Mouse (Mus musculus) midbrain, embryonic 13.5 days (tissue): ENCODE measurements around the gene Tchp. TPM values are rescaled to one million over a fixed set of nuclear protein-coding genes. Genes with fewer than 3 reads are reported as not detected.

Experiments
- ATAC-seq: fragments of 200-750 bp; cut with Nextera tagmentation; 2 replicates; pipeline ENCODE4 v1.8.0; 2017; ENCODE audit warnings: mild to moderate bottlenecking, moderate TSS enrichment, moderate library complexity
- H3K27ac ChIP-seq: fragments of 300-500 bp; sonication (generic); 2 replicates; pipeline ENCODE4 v1.5.1; 2015; ENCODE audit warnings: inconsistent platforms, mild to moderate bottlenecking, moderate library complexity
- H3K27me3 ChIP-seq: fragments of 300-500 bp; sonication (generic); 2 replicates; pipeline ENCODE4 v1.6.1; 2015; ENCODE audit warnings: mild to moderate bottlenecking, inconsistent platforms
- H3K36me3 ChIP-seq: fragments of 300-500 bp; sonication (generic); 2 replicates; pipeline ENCODE4 v1.6.1; 2015; ENCODE audit warnings: mild to moderate bottlenecking, inconsistent platforms
- H3K4me1 ChIP-seq: fragments of 300-500 bp; sonication (generic); replicated peaks from 2 replicates; pipeline ENCODE4 v1.6.1; 2015; ENCODE audit warnings: inconsistent platforms
- H3K4me2 ChIP-seq: fragments of 300-500 bp; sonication (generic); replicated peaks from 2 replicates; pipeline ENCODE4 v1.6.1; 2015; ENCODE audit warnings: moderate library complexity, mild to moderate bottlenecking, inconsistent platforms
- H3K4me3 ChIP-seq: fragments of 300-500 bp; sonication (generic); replicated peaks from 2 replicates; pipeline ENCODE4 v1.5.1; 2015; ENCODE audit warnings: mild to moderate bottlenecking, inconsistent platforms
- H3K9ac ChIP-seq: fragments of 300-500 bp; sonication (generic); replicated peaks from 2 replicates; pipeline ENCODE4 v1.6.1; 2015; ENCODE audit warnings: mild to moderate bottlenecking, inconsistent platforms
- H3K9me3 ChIP-seq: fragments of 300-500 bp; sonication (generic); 2 replicates; pipeline ENCODE4 v1.6.1; 2016; ENCODE audit warnings: mild to moderate bottlenecking, inconsistent platforms
- whole genome bisulfite sequencing: fragments of 180-500 bp; shearing (Covaris S2); methylation state at CpG from one replicate; pipeline ENCODE4 v1.1.7; 2015; 5-methylcytosine and 5-hydroxymethylcytosine counted together
- polyA plus RNA-seq: library from polyadenylated mRNA; unstranded; fragments of >200 nt; fragmentation: Nextera tagmentation; extraction: Ambion mirVana; gene quantifications from 2 replicates; pipeline ENCODE4 v1.2.1, GENCODE M21; 2015

Gene Tchp
- polyA plus RNA-seq, 1 experiment from 2014 or later, result 19.7 TPM

GRCm38 (mm10) chr5:114745581-114745980 is 38.0 kb downstream of the Tchp start:
- ATAC-seq, result no peak
- no peak overlapping the region for H3K9ac ChIP-seq
- peaks cover 85% of the 10 kb centered on the region for H3K36me3 ChIP-seq
- H3K4me3 ChIP-seq, result no peak overlapping the region
- WGBS, result 91% methylated on average over 5 of the region's 5 CpGs
- no peaks in the 10 kb centered on the region for H3K9me3 ChIP-seq
- H3K4me2 ChIP-seq, result no peak overlapping the region
- no peaks in the 10 kb centered on the region for H3K4me1 ChIP-seq
- H3K27ac ChIP-seq, result no peak overlapping the region
- no peaks in the 10 kb centered on the region for H3K27me3 ChIP-seq

- Histone ChIP-seq H3K4me2 (no peak overlapping the region), H3K36me3 (peaks cover 88% of the 10 kb centered on the region), H3K27me3 (no peaks in the 10 kb centered on the region), H3K4me1 (no peaks in the 10 kb centered on the region), H3K4me3 (no peak overlapping the region), H3K9me3 (no peaks in the 10 kb centered on the region), H3K9ac (no peak overlapping the region), H3K27ac (no peak overlapping the region)
- ATAC-seq, result no peak
- 90% methylated on average over 4 of the region's 4 CpGs for WGBS
Observed at GRCm38 (mm10) chr5:114746886-114747285, 39.3 kb downstream of the Tchp start.

- Histone ChIP-seq H3K27ac (no peak overlapping the region), H3K4me2 (no peak overlapping the region), H3K4me1 (no peaks in the 10 kb centered on the region), H3K36me3 (peaks cover 87% of the 10 kb centered on the region), H3K4me3 (no peak overlapping the region), H3K27me3 (no peaks in the 10 kb centered on the region), H3K9me3 (no peaks in the 10 kb centered on the region), H3K9ac (no peak overlapping the region)
- 91% methylated on average over 5 of the region's 5 CpGs for WGBS
- no peak for ATAC-seq
Observed at GRCm38 (mm10) chr5:114747521-114747920, 40.0 kb downstream of the Tchp start.

- H3K4me3 ChIP-seq, result no peak overlapping the region
- no peaks in the 10 kb centered on the region for H3K9me3 ChIP-seq
- ATAC-seq, result no peak
- no peaks in the 10 kb centered on the region for H3K27me3 ChIP-seq
- H3K9ac ChIP-seq, result no peak overlapping the region
- H3K27ac ChIP-seq, result no peak overlapping the region
- H3K4me2 ChIP-seq, result no peak overlapping the region
- H3K4me1 ChIP-seq, result no peaks in the 10 kb centered on the region
- 82% methylated on average over 10 of the region's 10 CpGs for WGBS
- peaks cover 86% of the 10 kb centered on the region for H3K36me3 ChIP-seq
Observed at GRCm38 (mm10) chr5:114750325-114750724, 42.8 kb downstream of the Tchp start.

GRCm38 (mm10) chr5:114752397-114752796 is 44.8 kb downstream of the Tchp start:
- H3K36me3 ChIP-seq, result peaks cover 83% of the 10 kb centered on the region
- no peaks in the 10 kb centered on the region for H3K27me3 ChIP-seq
- H3K27ac ChIP-seq, result no peak overlapping the region
- no peaks in the 10 kb centered on the region for H3K4me1 ChIP-seq
- 92% methylated on average over 10 of the region's 10 CpGs for WGBS
- H3K9ac ChIP-seq, result no peak overlapping the region
- no peak overlapping the region for H3K4me3 ChIP-seq
- no peak overlapping the region for H3K4me2 ChIP-seq
- no peak for ATAC-seq
- no peaks in the 10 kb centered on the region for H3K9me3 ChIP-seq

- H3K4me3 ChIP-seq, result no peak overlapping the region
- 86% methylated on average over 12 of the region's 12 CpGs for WGBS
- H3K9me3 ChIP-seq, result no peaks in the 10 kb centered on the region
- ATAC-seq, result no peak
- no peaks in the 10 kb centered on the region for H3K27me3 ChIP-seq
- no peak overlapping the region for H3K27ac ChIP-seq
- no peak overlapping the region for H3K4me2 ChIP-seq
- no peak overlapping the region for H3K9ac ChIP-seq
- H3K4me1 ChIP-seq, result no peaks in the 10 kb centered on the region
- peaks cover 82% of the 10 kb centered on the region for H3K36me3 ChIP-seq
Observed at GRCm38 (mm10) chr5:114753384-114753783, 45.8 kb downstream of the Tchp start.

- WGBS, result 93% methylated on average over 5 of the region's 5 CpGs
- no peaks in the 10 kb centered on the region for H3K4me1 ChIP-seq
- H3K4me2 ChIP-seq, result no peak overlapping the region
- no peak overlapping the region for H3K4me3 ChIP-seq
- peaks cover 83% of the 10 kb centered on the region for H3K36me3 ChIP-seq
- H3K27ac ChIP-seq, result no peak overlapping the region
- ATAC-seq, result no peak
- H3K9ac ChIP-seq, result no peak overlapping the region
- no peaks in the 10 kb centered on the region for H3K9me3 ChIP-seq
- H3K27me3 ChIP-seq, result no peaks in the 10 kb centered on the region
Observed at GRCm38 (mm10) chr5:114759536-114760090, 52.1 kb downstream of the Tchp start.

GRCm38 (mm10) chr5:114761980-114762379 is 54.4 kb downstream of the Tchp start:
- H3K27ac ChIP-seq, result no peak overlapping the region
- no peak overlapping the region for H3K9ac ChIP-seq
- ATAC-seq, result no peak
- H3K36me3 ChIP-seq, result peaks cover 80% of the 10 kb centered on the region
- H3K4me1 ChIP-seq, result no peaks in the 10 kb centered on the region
- H3K9me3 ChIP-seq, result no peaks in the 10 kb centered on the region
- no peaks in the 10 kb centered on the region for H3K27me3 ChIP-seq
- no peak overlapping the region for H3K4me3 ChIP-seq
- 93% methylated on average over 8 of the region's 8 CpGs for WGBS
- no peak overlapping the region for H3K4me2 ChIP-seq

GRCm38 (mm10) chr5:114764812-114765735 is 57.5 kb downstream of the Tchp start:
- Histone ChIP-seq H3K36me3 (peaks cover 58% of the 10 kb centered on the region), H3K4me1 (no peaks in the 10 kb centered on the region), H3K4me3 (no peak overlapping the region), H3K4me2 (no peak overlapping the region), H3K27me3 (no peaks in the 10 kb centered on the region), H3K9ac (no peak overlapping the region), H3K27ac (no peak overlapping the region), H3K9me3 (no peaks in the 10 kb centered on the region)
- no peak for ATAC-seq
- WGBS, result 86% methylated on average over 18 of the region's 18 CpGs

GRCm38 (mm10) chr5:114766686-114767085 is 59.1 kb downstream of the Tchp start:
- 88% methylated on average over 8 of the region's 8 CpGs for WGBS
- Histone ChIP-seq H3K9ac (no peak overlapping the region), H3K4me1 (peaks cover 13% of the 10 kb centered on the region), H3K4me2 (no peak overlapping the region), H3K36me3 (peaks cover 42% of the 10 kb centered on the region), H3K4me3 (no peak overlapping the region), H3K27me3 (no peaks in the 10 kb centered on the region), H3K9me3 (no peaks in the 10 kb centered on the region), H3K27ac (no peak overlapping the region)
- no peak for ATAC-seq

GRCm38 (mm10) chr5:114767185-114767584 is 59.6 kb downstream of the Tchp start:
- no peaks in the 10 kb centered on the region for H3K9me3 ChIP-seq
- no peak overlapping the region for H3K4me3 ChIP-seq
- no peak overlapping the region for H3K27ac ChIP-seq
- no peaks in the 10 kb centered on the region for H3K27me3 ChIP-seq
- no peak overlapping the region for H3K9ac ChIP-seq
- no peak overlapping the region for H3K4me2 ChIP-seq
- 91% methylated on average over 7 of the region's 7 CpGs for WGBS
- H3K36me3 ChIP-seq, result peaks cover 37% of the 10 kb centered on the region
- H3K4me1 ChIP-seq, result peaks cover 18% of the 10 kb centered on the region
- no peak for ATAC-seq

- Histone ChIP-seq H3K4me1 (peaks cover 28% of the 10 kb centered on the region), H3K4me2 (no peak overlapping the region), H3K9ac (no peak overlapping the region), H3K27me3 (no peaks in the 10 kb centered on the region), H3K9me3 (no peaks in the 10 kb centered on the region), H3K36me3 (peaks cover 12% of the 10 kb centered on the region), H3K4me3 (no peak overlapping the region), H3K27ac (no peak overlapping the region)
- 95% methylated on average over 8 of the region's 8 CpGs for WGBS
- no peak for ATAC-seq
Observed at GRCm38 (mm10) chr5:114769786-114770185, 62.2 kb downstream of the Tchp start.
